Mouse (Mus musculus) induced T-regulatory cell, adult 2 months (primary cell): Measurements from ENCODE around the gene Tcl1b1.
"Not testable (repeated sequence)": the region's sequence is repeated elsewhere in the genome, so short reads cannot be mapped to it uniquely, and the experiment has no call there.

Experiments
- DNase-seq: peaks from one replicate; pipeline ENCODE4 v3.0.0-alpha.2; 2012; ENCODE audit warnings: low read depth

Tcl1b1 gene

GRCm38 (mm10) chr12:105159390-105159789 is at the start of gene Tcl1b1:
TSS of gene Tcl1b1 (plus strand) at chr12:105159690.
- DNase-seq, result no peak

DNA sequence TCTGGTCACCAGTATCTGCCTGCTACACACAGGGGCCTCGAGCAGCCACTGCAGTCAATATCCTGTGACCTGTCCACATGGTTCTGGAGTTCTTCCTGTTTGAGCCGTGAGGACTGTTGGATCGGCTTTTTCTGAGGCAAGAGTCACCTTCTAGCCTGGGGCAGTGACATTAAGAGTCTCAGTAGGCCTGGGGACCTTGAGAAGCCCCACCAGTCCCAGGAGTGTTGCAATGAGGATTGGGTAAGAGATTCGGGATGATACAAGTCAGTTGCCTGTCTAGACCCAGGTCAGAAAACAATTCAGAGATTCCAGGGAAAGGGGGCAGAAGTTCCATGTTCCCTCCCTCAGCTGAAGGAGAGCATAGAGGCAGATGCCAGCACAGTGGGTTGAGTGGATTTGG is 49.7 kb upstream of the Tcl1b1 start:
- DNase-seq, result no peak

GRCm38 (mm10) chr12:105112321-105112988 is 47.0 kb upstream of the Tcl1b1 start:
- no peak for DNase-seq

GRCm38 (mm10) chr12:105116648-105117047 is 42.8 kb upstream of the Tcl1b1 start:
- DNase-seq, result no peak

- no peak for DNase-seq
These were observed 34.1 kb upstream of the Tcl1b1 start for GRCm38 (mm10) chr12:105125362-105125761.

- no peak for DNase-seq
These were observed 33.0 kb upstream of the Tcl1b1 start for GRCm38 (mm10) chr12:105126516-105126915.

- no peak for DNase-seq
These were observed 31.9 kb upstream of the Tcl1b1 start for GRCm38 (mm10) chr12:105127607-105128006.

DNA sequence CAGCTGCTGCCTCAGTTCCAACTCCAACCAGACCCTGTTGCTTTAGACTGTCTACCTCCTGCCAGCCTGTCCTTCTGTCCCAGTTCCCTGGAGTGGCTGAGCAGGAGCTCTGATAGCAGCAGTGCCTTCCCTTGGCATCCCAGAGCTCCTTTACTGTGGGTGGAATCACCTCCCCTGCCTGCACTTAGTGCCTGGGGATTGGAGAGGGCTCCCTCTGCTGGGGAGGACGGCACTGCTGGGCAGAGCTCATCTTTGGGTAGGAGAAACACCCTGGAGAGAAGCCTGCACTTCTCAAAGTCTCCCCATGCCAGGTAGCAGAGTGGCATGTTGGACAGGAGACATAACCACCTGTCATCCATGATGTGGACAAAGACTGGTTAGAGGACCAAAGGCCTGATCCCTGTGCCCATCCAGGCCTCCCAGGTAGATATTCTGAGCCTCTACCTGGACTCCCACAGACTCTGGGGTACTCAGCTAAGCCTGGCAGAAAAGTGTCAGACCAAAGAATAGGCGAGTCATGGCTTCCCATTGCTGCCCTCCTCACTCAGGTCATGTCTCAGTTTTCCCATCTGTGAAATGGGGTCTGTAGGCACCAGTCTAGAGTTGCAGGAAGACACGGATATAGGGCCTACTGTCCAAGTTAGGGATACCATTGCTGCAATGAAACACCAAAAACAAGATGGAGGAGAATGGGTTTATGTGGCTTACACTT is 29.8 kb upstream of the Tcl1b1 start:
- DNase-seq, result not testable (repeated sequence)

- DNase-seq, result peak; percentile 4
These were observed 25.3 kb upstream of the Tcl1b1 start for GRCm38 (mm10) chr12:105134167-105134566.

- not testable (repeated sequence) for DNase-seq
These were observed 24.7 kb upstream of the Tcl1b1 start for GRCm38 (mm10) chr12:105134826-105135225.

GRCm38 (mm10) chr12:105137729-105138128 is 21.8 kb upstream of the Tcl1b1 start:
- DNase-seq, result not testable (repeated sequence)

DNA sequence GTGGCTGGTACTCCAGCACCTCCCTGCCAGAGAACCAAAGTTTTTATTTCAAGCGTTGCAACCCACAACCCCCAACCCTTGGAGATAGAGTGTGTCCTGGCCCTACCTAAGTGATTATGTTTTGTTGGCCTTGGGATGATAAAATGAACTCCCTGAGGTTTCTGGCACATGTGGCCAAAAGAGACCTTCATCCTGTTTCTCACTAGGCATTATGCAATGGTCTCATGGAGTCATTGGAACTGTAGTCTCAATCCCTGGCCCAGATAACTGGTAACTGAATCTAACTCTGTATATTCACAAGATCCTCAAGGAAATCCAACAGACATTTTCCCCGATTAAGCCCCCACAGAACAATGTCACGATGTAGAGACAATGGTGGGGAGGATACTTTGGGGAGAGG is 16.4 kb upstream of the Tcl1b1 start:
- DNase-seq, result no peak

DNA sequence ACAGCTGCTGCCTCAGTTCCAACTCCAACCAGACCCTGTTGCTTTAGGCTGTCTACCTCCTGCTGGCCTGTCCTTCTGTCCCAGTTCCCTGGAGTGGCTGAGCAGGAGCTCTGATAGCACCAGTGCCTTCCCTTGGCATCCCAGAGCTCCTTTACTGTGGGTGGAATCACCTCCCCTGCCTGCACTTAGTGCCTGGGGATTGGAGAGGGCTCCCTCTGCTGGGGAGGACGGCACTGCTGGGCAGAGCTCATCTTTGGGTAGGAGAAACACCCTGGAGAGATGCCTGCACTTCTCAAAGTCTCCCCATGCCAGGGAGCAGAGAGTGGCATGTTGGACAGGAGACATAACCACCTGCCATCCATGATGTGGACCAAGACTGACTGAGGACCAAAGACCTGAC is 14.6 kb upstream of the Tcl1b1 start:
- DNase-seq, result not testable (repeated sequence)

- DNase-seq, result no peak
These were observed 13.8 kb upstream of the Tcl1b1 start, which contains the start of gene Tcl1b2 for GRCm38 (mm10) chr12:105145714-105146113. TSS of gene Tcl1b2 (plus strand) at chr12:105146014.

GRCm38 (mm10) chr12:105155286-105155685 is 4.2 kb upstream of the Tcl1b1 start:
- not testable (repeated sequence) for DNase-seq

GRCm38 (mm10) chr12:105158842-105159241 is 648 bp upstream of the Tcl1b1 start:
- no peak for DNase-seq

GRCm38 (mm10) chr12:105166734-105167133 is 7.2 kb downstream of the Tcl1b1 start:
- DNase-seq, result no peak

GRCm38 (mm10) chr12:105173366-105173765 is 13.9 kb downstream of the Tcl1b1 start:
- DNase-seq, result no peak

- DNase-seq, result peak; percentile 17
These were observed 14.8 kb downstream of the Tcl1b1 start for GRCm38 (mm10) chr12:105174318-105174717.

- not testable (repeated sequence) for DNase-seq
These were observed 16.6 kb downstream of the Tcl1b1 start, which contains the start of gene Tcl1b5 for GRCm38 (mm10) chr12:105176044-105176443. TSS of gene Tcl1b5 (plus strand) at chr12:105176344.

- not testable (repeated sequence) for DNase-seq
These were observed 21.7 kb downstream of the Tcl1b1 start for GRCm38 (mm10) chr12:105181040-105181644.

DNA sequence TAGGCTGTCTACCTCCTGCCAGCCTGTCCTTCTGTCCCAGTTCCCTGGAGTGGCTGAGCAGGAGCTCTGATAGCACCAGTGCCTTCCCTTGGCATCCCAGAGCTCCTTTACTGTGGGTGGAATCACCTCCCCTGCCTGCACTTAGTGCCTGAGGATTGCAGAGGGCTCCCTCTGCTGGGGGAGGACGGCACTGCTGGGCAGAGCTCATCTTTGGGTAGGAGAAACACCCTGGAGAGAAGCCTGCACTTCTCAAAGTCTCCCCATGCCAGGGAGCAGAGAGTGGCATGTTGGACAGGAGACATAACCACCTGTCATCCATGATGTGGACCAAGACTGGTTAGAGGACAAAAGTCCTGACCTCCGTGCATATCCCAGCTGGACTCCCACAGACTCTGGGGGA is 29.5 kb downstream of the Tcl1b1 start:
- not testable (repeated sequence) for DNase-seq

DNA sequence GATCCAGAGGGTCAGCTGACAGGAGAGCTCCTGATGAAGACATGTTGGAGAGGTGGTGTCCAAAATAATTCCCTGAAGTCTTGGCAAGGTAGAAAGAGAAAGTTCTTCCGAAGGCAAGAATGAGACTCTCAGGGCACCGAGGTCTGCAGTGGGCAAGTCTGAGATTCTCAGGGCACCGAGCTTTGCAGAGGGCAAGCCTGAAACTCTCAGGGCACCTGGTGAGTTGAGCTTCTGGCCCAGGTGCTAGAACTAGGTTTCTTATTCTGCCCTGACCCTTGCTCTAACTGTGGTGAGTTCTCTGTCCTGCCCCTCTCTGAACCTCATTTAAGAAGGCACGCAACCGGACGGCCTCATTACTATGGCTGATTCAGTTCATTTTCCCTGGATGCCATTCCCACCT is 31.3 kb downstream of the Tcl1b1 start, which contains the start of gene Tcl1b3:
Gene Tcl1b3, plus strand, starts transcription at position 301 of the 400 bp plus-strand sequence.
- DNase-seq, result not testable (repeated sequence)
